Mouse (Mus musculus) megakaryocyte-erythroid progenitor cell, adult 5-6 weeks (primary cell): ENCODE measurements around the gene Defb33. TPM values are rescaled to one million over a fixed set of nuclear protein-coding genes. Genes with fewer than 3 reads are reported as not detected.

ENCODE experiments used
- ATAC-seq: replicated peaks from 2 replicates; pipeline ENCODE4 v1.8.0; 2016; ENCODE audit warnings: mild to moderate bottlenecking, inconsistent platforms; ENCODE audit not compliant: severe bottlenecking, poor library complexity, low FRiP score, low TSS enrichment
- total RNA-seq, 2 experiments: library from RNA; stranded (forward) in 1 of 2; stranded (reverse) in 1 of 2; fragments of 200-1000, 215-1000 nt in 1 of 2; fragments of >200 nt in 1 of 2; fragmentation: Nextera tagmentation in 1 of 2; gene quantifications; 2 replicates each; pipeline ENCODE4 v1.2.3; 2014 to 2017

The Defb33 gene
- total RNA-seq (2014; fragmentation: Nextera tagmentation) (not detected in 2 replicates), total RNA-seq (2017) (not detected in 2 replicates)

- no peak for ATAC-seq
Measured at GRCm38 (mm10) chr8:20892369-20892768, at the start of gene Defb33. TSS of gene Defb33 (plus strand) at chr8:20892669.

- no peak for ATAC-seq
Measured at GRCm38 (mm10) chr8:20874608-20875007, 17.9 kb upstream of the Defb33 start.

GRCm38 (mm10) chr8:20902527-20902926 is 10.1 kb downstream of the Defb33 start, which contains the start of gene Gm15056:
TSS of gene Gm15056 (minus strand) at chr8:20902627.
- ATAC-seq, result no peak

- ATAC-seq, result no peak
Measured at GRCm38 (mm10) chr8:20907119-20907518, 14.7 kb downstream of the Defb33 start.

- ATAC-seq, result no peak
Measured at GRCm38 (mm10) chr8:20908256-20908655, 15.8 kb downstream of the Defb33 start.

GRCm38 (mm10) chr8:20912288-20912687 is 19.8 kb downstream of the Defb33 start:
- ATAC-seq, result no peak

- no peak for ATAC-seq
Measured at GRCm38 (mm10) chr8:20921971-20922370, 29.5 kb downstream of the Defb33 start, which contains the start of gene Gm6040. TSS of gene Gm6040 (minus strand) at chr8:20922071.

GRCm38 (mm10) chr8:20944610-20945009 is 52.1 kb downstream of the Defb33 start, which contains the start of gene AY761185:
TSS of gene AY761185 (minus strand) at chr8:20944710.
- no peak for ATAC-seq

Other genes starting within 250 kb of the Defb33 start
- gene Gm15056, start 10.0 kb downstream of the Defb33 start, total RNA-seq (2014; fragmentation: Nextera tagmentation), result not detected in 2 replicates
- gene Gm15056, start 10.0 kb downstream of the Defb33 start, total RNA-seq (2017), result not detected in 2 replicates
- not detected in 2 replicates for gene Gm6040, start 29.4 kb downstream of the Defb33 start, total RNA-seq (2014; fragmentation: Nextera tagmentation)
- gene Gm6040, start 29.4 kb downstream of the Defb33 start, total RNA-seq (2017), result not detected in 2 replicates
- gene AY761185, start 52.0 kb downstream of the Defb33 start, total RNA-seq (2014; fragmentation: Nextera tagmentation), result not detected in 2 replicates
- gene AY761185, start 52.0 kb downstream of the Defb33 start, total RNA-seq (2017), result not detected in 2 replicates
- gene Defa21, start 132.9 kb downstream of the Defb33 start, total RNA-seq (2014; fragmentation: Nextera tagmentation), result not detected in 2 replicates
- gene Defa21, start 132.9 kb downstream of the Defb33 start, total RNA-seq (2017), result not detected in 2 replicates
- gene Defa23, start 162.4 kb downstream of the Defb33 start, total RNA-seq (2014; fragmentation: Nextera tagmentation), result not detected in 2 replicates
- not detected in 2 replicates for gene Defa23, start 162.4 kb downstream of the Defb33 start, total RNA-seq (2017)
- gene Defa35, start 172.4 kb downstream of the Defb33 start, total RNA-seq (2014; fragmentation: Nextera tagmentation), result not detected in 2 replicates
- not detected in 2 replicates for gene Defa35, start 172.4 kb downstream of the Defb33 start, total RNA-seq (2017)
- gene Defa25, start 191.8 kb downstream of the Defb33 start, total RNA-seq (2014; fragmentation: Nextera tagmentation), result not detected in 2 replicates
- gene Defa25, start 191.8 kb downstream of the Defb33 start, total RNA-seq (2017), result not detected in 2 replicates
- not detected in 2 replicates for gene Gm14851, start 203.4 kb downstream of the Defb33 start, total RNA-seq (2014; fragmentation: Nextera tagmentation)
- not detected in 2 replicates for gene Gm14851, start 203.4 kb downstream of the Defb33 start, total RNA-seq (2017)
- not detected in 2 replicates for gene Defa30, start 242.0 kb downstream of the Defb33 start, total RNA-seq (2014; fragmentation: Nextera tagmentation)
- gene Defa30, start 242.0 kb downstream of the Defb33 start, total RNA-seq (2017), result not detected in 2 replicates